Mouse (Mus musculus) spleen, postnatal 14 days (tissue): Measurements from ENCODE around the gene Slc25a39.

Experiments
- DNase-seq, 2 experiments: peaks; one replicate each; pipeline ENCODE4 v3.0.0; 2021 to 2022; ENCODE audit warnings: low spot score in 2 of 2

The Slc25a39 gene

GRCm38 (mm10) chr11:102436471-102436790 is 28.7 kb upstream of the Slc25a39 start:
- DNase-seq: no peak

- DNase-seq: no peak
Measured at GRCm38 (mm10) chr11:102435754-102436470, 28.2 kb upstream of the Slc25a39 start.

GRCm38 (mm10) chr11:102434816-102435705 is 27.3 kb upstream of the Slc25a39 start:
- no peak for DNase-seq

- DNase-seq: peak; percentile 73 to 87
Measured at GRCm38 (mm10) chr11:102434406-102434805, 26.7 kb upstream of the Slc25a39 start.

- DNase-seq: no peak
Measured at GRCm38 (mm10) chr11:102433866-102434265, 26.1 kb upstream of the Slc25a39 start.

GRCm38 (mm10) chr11:102432896-102433295 is 25.1 kb upstream of the Slc25a39 start:
- no peak for DNase-seq

- peak in 1 of 2 experiments; percentile 55 for DNase-seq
Measured at GRCm38 (mm10) chr11:102432115-102432843, 24.5 kb upstream of the Slc25a39 start.

- no peak for DNase-seq
Measured at GRCm38 (mm10) chr11:102431728-102432114, 24.0 kb upstream of the Slc25a39 start.

- peak; percentile 64 to 79 for DNase-seq
Measured at GRCm38 (mm10) chr11:102431018-102431645, 23.4 kb upstream of the Slc25a39 start.

- peak; percentile 59 to 67 for DNase-seq
Measured at GRCm38 (mm10) chr11:102430121-102431017, 22.6 kb upstream of the Slc25a39 start, which contains the start of gene Grn. Gene Grn, plus strand, starts transcription at chr11:102430315.

- DNase-seq: no peak
Measured at GRCm38 (mm10) chr11:102429551-102429950, 21.8 kb upstream of the Slc25a39 start.

- no peak for DNase-seq
Measured at GRCm38 (mm10) chr11:102428981-102429540, 21.3 kb upstream of the Slc25a39 start.

- no peak for DNase-seq
Measured at GRCm38 (mm10) chr11:102425555-102426316, 18.0 kb upstream of the Slc25a39 start.

- DNase-seq: peak in 1 of 2 experiments; percentile 4
Measured at GRCm38 (mm10) chr11:102424666-102425065, 16.9 kb upstream of the Slc25a39 start.

GRCm38 (mm10) chr11:102421559-102421958 is 13.8 kb upstream of the Slc25a39 start:
- DNase-seq: no peak

- DNase-seq: no peak
Measured at GRCm38 (mm10) chr11:102418887-102419286, 11.1 kb upstream of the Slc25a39 start.

GRCm38 (mm10) chr11:102417160-102417559 is 9.4 kb upstream of the Slc25a39 start:
- DNase-seq: peak in 1 of 2 experiments; percentile 4

- DNase-seq: no peak
Measured at GRCm38 (mm10) chr11:102415034-102415802, 7.5 kb upstream of the Slc25a39 start.

GRCm38 (mm10) chr11:102413059-102413458 is 5.3 kb upstream of the Slc25a39 start:
- DNase-seq: peak in 1 of 2 experiments; percentile 3
